Mouse (Mus musculus) cerebellum, adult 2 months (tissue): ENCODE results near the gene Cpe.

Experiments
- CTCF ChIP-seq: fragments of 200-500 bp; IDR thresholded peaks from 2 replicates; pipeline ENCODE4 v1.5.1; 2011; ENCODE audit warnings: low read depth, mild to moderate bottlenecking, control low read depth, low read length, moderate library complexity, borderline replicate concordance; ENCODE audit not compliant: insufficient read depth
- POLR2A ChIP-seq: fragments of 200-500 bp; IDR thresholded peaks from 2 replicates; pipeline ENCODE4 v1.6.1; 2011; ENCODE audit warnings: low read length, control low read depth, borderline replicate concordance; ENCODE audit not compliant: insufficient read depth

- no peak for TF ChIP-seq CTCF
- TF ChIP-seq POLR2A: no peak
These were observed 44.0 kb upstream of the Cpe start for GRCm38 (mm10) chr8:64736767-64737323.
